Mouse (Mus musculus) B cell, adult (primary cell): ENCODE measurements around the gene Prps2. TPM values are rescaled to one million over a fixed set of nuclear protein-coding genes. Genes with fewer than 3 reads are reported as not detected.

Source experiments
- total RNA-seq: library from RNA; stranded (reverse); gene quantifications from 4 replicates; pipeline ENCODE4 v1.2.4, GENCODE M21; 2023; ENCODE audit not compliant: inconsistent age

Prps2 gene
- total RNA-seq: 54.7 to 63.6 TPM (median 58.4 TPM) in 4 replicates

GRCm38 (mm10) chrX:167382047-167382853 is at the start of gene Prps2:
Prps2 (minus strand) TSS chrX:167382749.

GRCm38 (mm10) chrX:167330399-167330798 is 52.1 kb downstream of the Prps2 start, which contains the start of gene Tlr7:
Tlr7 (minus strand) TSS chrX:167330558.

Other genes with a start within 250 kb of the Prps2 start
- gene Tmsb4x, start 173.4 kb downstream of the Prps2 start, total RNA-seq: 3,310 to 3,777 TPM (median 3,348 TPM) in 4 replicates
- gene Tlr8, start 118.4 kb downstream of the Prps2 start, total RNA-seq: 0.32 to 0.72 TPM (median 0.32 TPM) in 3 of 4 replicates, not detected in the other
- 27.3 to 36.8 TPM (median 32.3 TPM) in 4 replicates for gene Tlr7, start 52.2 kb downstream of the Prps2 start, total RNA-seq